Mouse (Mus musculus) kidney, embryonic 16.5 days (tissue): ENCODE results near the gene Fbxl13. TPM values are rescaled to one million over a fixed set of nuclear protein-coding genes. Genes with fewer than 3 reads are reported as not detected.
"Not testable (repeated sequence)": the region's sequence is repeated elsewhere in the genome, so short reads cannot be mapped to it uniquely, and the experiment has no call there.

Experiments used
- ATAC-seq: fragments of 200-750 bp; cut with Nextera tagmentation; 2 replicates; pipeline ENCODE4 v1.8.0; 2017; ENCODE audit warnings: moderate TSS enrichment; ENCODE audit not compliant: low FRiP score, low TSS enrichment
- H3K27ac ChIP-seq: fragments of 300-500 bp; sonication (generic); 2 replicates; pipeline ENCODE4 v1.5.1; 2014; ENCODE audit warnings: low read length
- H3K27me3 ChIP-seq: fragments of 300-500 bp; sonication (generic); 2 replicates; pipeline ENCODE4 v1.6.1; 2014; ENCODE audit warnings: low read length, control low read depth, mixed read lengths; ENCODE audit not compliant: insufficient read depth
- H3K36me3 ChIP-seq: fragments of 300-500 bp; sonication (generic); 2 replicates; pipeline ENCODE4 v1.6.1; 2014; ENCODE audit warnings: low read length, control low read depth, mixed read lengths; ENCODE audit not compliant: insufficient read depth
- H3K4me1 ChIP-seq: fragments of 300-500 bp; sonication (generic); 2 replicates; pipeline ENCODE4 v1.6.1; 2014; ENCODE audit warnings: low read length, control low read depth, mixed read lengths; ENCODE audit not compliant: insufficient read depth
- H3K4me2 ChIP-seq: fragments of 300-500 bp; sonication (generic); replicated peaks from 2 replicates; pipeline ENCODE4 v1.6.1; 2014; ENCODE audit warnings: low read depth, low read length
- H3K4me3 ChIP-seq: fragments of 300-500 bp; sonication (generic); 2 replicates; pipeline ENCODE4 v1.5.1; 2014; ENCODE audit warnings: mild to moderate bottlenecking, low read length
- H3K9ac ChIP-seq: fragments of 300-500 bp; sonication (generic); replicated peaks from 2 replicates; pipeline ENCODE4 v1.6.1; 2014; ENCODE audit warnings: low read length
- H3K9me3 ChIP-seq: fragments of 300-500 bp; sonication (generic); 2 replicates; pipeline ENCODE4 v1.6.1; 2016; ENCODE audit warnings: low read length, control low read depth
- WGBS: fragments of 180-500 bp; shearing (Covaris S2); extraction: QIAGEN DNeasy Blood & Tissue Kit; methylation state at CpG from one replicate; pipeline ENCODE4 v1.1.7; 2014; 5-methylcytosine and 5-hydroxymethylcytosine counted together
- polyA plus RNA-seq: library from polyadenylated mRNA; unstranded; fragments of >200 nt; fragmentation: Nextera tagmentation; extraction: Ambion mirVana; gene quantifications from 2 replicates; pipeline ENCODE4 v1.2.1, GENCODE M21; 2015

Fbxl13 gene
- polyA plus RNA-seq, 1 experiment from 2014 or later = 0.24 TPM

DNA sequence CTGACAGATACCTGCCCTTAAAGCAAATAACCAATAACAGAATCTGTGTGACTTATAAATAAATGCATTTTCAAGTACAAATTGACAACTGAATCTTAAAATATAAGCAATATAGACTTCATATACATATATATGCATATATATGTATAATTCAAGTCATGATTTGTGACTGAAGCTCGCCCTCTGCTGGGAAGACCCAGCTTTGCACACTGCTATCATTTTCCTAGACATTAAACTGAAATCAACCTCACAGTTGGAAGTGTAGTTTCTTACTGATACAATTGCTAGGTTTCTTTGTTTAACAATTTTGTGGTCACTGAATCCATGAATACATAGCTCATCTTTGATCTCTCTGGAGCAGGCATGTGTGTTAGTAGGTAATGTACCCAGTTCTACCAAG is 4.5 kb downstream of the Fbxl13 start:
- WGBS = 2% methylated on average over 1 of the region's 1 CpGs
- H3K9me3 ChIP-seq = no peaks in the 10 kb centered on the region
- no peak overlapping the region for H3K4me3 ChIP-seq
- ATAC-seq = no peak
- H3K4me2 ChIP-seq = no peak overlapping the region
- no peaks in the 10 kb centered on the region for H3K36me3 ChIP-seq
- no peak overlapping the region for H3K27ac ChIP-seq
- H3K4me1 ChIP-seq = peaks cover 6% of the 10 kb centered on the region; the same call in 1 of the 2 replicates
- H3K27me3 ChIP-seq = peaks cover 7% of the 10 kb centered on the region; the same call in 1 of the 2 replicates
- H3K9ac ChIP-seq = no peak overlapping the region

DNA sequence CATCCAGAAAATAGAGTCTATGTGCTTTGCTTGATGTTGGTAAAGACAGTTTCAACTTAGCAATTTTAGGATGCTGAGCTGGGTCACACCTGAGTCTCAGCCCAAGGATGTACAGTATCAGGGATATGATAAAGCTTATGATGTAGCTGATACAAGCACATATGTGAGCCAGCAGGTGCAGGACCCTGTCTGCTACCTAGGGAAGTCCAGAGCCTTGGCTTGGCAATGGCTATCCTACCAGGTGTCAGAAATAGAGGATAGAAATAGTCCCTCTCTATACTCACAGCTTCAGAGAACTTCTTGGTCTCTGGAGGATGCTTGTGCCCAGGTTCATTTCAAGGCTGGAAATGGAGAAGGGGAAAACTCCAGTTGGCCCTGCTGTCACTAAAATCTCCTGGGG is 19.5 kb downstream of the Fbxl13 start:
- Histone ChIP-seq H3K27me3 (no peaks in the 10 kb centered on the region), H3K9me3 (no peaks in the 10 kb centered on the region), H3K9ac (no peak overlapping the region), H3K4me2 (no peak overlapping the region), H3K4me1 (no peaks in the 10 kb centered on the region), H3K27ac (no peak overlapping the region), H3K36me3 (no peaks in the 10 kb centered on the region), H3K4me3 (no peak overlapping the region)
- ATAC-seq = no peak

DNA sequence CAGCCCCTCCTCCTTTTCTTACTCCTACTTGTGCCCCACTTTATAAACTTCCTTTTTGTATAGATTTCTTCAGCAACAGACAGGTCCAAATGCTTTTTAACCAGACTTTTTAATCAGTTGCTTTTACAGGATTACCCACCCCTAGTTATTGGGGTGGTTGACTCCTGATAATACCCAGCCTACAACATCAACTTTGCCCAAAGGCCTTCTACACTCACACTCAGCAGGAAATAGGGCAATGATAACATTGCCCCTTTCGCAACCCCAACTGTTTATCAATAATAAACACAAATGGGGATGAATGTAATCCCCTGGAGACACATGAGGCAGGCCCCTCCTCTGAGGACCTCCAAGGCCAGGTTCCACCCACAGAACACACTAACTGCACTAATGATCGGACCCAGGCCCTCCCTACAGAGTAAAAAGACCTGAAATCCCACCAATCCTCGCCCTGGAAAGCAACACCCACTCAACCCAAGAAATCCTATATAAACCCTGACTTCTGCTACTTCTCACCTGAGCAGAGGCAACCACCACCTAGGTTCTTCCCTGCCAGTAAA is 28.9 kb downstream of the Fbxl13 start:
- H3K27ac ChIP-seq = no peak overlapping the region
- H3K4me2 ChIP-seq = no peak overlapping the region
- no peaks in the 10 kb centered on the region for H3K27me3 ChIP-seq
- no peak overlapping the region for H3K4me3 ChIP-seq
- no peaks in the 10 kb centered on the region for H3K4me1 ChIP-seq
- ATAC-seq = no peak
- H3K9ac ChIP-seq = no peak overlapping the region
- no peaks in the 10 kb centered on the region for H3K9me3 ChIP-seq
- 82% methylated on average over 3 of the region's 3 CpGs for WGBS
- H3K36me3 ChIP-seq = no peaks in the 10 kb centered on the region

DNA sequence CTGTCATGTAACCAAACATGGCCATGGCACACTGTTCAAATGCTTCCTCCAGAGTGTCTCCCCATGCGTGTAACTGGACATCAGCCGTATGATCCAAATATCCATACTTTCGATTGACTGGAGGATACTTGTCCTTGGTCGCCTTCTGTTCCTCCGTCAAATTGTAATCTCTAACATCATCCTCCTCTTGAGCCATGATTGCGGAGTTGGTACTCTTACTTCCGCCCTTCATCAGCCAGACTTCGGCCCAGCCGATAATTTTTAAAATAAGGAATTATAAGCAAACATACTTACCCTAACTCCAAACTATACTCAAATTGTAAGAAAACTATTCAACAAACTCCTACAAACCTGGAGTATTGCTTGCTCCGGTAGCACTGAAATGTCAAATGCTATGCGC is 31.1 kb downstream of the Fbxl13 start:
- not testable (repeated sequence) for H3K9me3 ChIP-seq, H3K9ac ChIP-seq, H3K27ac ChIP-seq, H3K4me2 ChIP-seq, H3K4me1 ChIP-seq, H3K27me3 ChIP-seq, ATAC-seq, H3K4me3 ChIP-seq, H3K36me3 ChIP-seq
- 97% methylated on average over 11 of the region's 11 CpGs for WGBS

DNA sequence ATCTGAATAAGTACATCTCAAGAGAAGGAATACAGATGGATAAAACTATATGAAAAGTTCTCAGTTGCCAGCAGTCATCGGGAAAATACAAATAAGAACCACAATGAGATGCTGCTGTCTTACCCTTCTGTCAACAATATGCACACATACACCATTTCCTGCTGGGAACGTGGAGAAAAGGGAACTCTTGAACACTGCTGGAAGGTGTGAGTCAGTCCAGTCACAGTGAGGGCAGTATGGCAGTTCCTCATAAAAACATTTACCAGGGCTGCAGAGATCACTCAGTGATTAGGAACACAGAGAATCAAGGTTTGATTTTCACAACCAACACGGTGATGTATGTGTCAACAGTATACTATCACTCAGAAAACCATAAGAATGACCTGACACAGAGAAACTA is 34.4 kb downstream of the Fbxl13 start:
- Histone ChIP-seq H3K4me2 (no peak overlapping the region), H3K36me3 (no peaks in the 10 kb centered on the region), H3K27ac (no peak overlapping the region), H3K9me3 (no peaks in the 10 kb centered on the region), H3K9ac (no peak overlapping the region), H3K27me3 (no peaks in the 10 kb centered on the region), H3K4me1 (peaks cover 6% of the 10 kb centered on the region), H3K4me3 (no peak overlapping the region)
- ATAC-seq = no peak
- 64% methylated on average over 3 of the region's 3 CpGs for WGBS

DNA sequence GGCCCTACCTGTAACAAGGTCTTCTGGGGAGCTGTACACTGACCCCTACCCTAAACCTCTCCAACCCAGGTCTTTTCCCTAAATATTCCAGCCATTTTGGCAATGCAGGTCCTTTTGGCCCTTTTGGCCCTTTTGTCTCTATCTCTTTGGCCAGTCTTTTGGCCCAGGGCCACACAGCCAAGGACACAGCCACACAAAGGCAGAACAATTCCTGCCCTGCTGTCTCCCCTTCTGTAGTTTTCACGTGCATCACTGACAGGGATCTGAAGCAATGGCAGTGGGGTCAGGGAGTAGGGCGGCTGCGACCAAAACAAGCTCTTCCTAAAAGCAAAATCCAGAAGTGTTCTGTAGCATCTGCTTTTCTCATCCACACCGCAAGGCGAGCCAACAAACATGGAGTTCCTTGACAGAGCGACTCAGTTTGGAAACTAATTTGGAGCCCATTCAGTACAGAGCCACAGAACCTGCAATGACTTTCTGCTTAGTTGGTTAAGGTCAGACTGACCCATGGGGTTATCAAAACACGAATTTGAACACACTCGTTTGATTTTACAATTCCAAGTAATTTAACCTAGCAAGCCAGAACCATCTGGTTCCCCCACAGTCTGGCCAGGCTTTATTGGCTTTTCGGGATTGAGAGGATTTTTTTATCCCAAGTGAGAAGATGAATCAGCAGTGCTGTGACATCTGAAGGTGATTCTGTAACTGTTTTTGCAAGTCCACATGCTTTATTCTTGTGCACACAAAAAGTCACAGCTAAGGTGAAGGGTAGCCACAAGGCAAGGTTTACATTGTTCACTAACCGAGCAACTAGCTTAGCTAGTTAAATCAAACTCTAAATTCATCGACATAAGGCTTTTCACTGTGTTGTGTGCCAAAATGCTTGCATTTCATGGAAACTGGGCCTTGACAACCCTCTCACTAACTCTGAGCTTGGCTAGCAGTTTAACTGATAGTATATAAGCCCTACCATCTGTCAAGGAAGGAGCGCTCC is 36.8 kb downstream of the Fbxl13 start:
- H3K27me3 ChIP-seq = no peaks in the 10 kb centered on the region
- H3K4me3 ChIP-seq = no peak overlapping the region
- WGBS = 32% methylated on average over 12 of the region's 12 CpGs
- ATAC-seq = peak; percentile 27; the same call in 1 of the 2 replicates
- H3K4me1 ChIP-seq = peaks cover 6% of the 10 kb centered on the region
- no peak overlapping the region for H3K9ac ChIP-seq
- no peak overlapping the region for H3K27ac ChIP-seq
- H3K4me2 ChIP-seq = no peak overlapping the region
- H3K36me3 ChIP-seq = no peaks in the 10 kb centered on the region
- no peaks in the 10 kb centered on the region for H3K9me3 ChIP-seq

DNA sequence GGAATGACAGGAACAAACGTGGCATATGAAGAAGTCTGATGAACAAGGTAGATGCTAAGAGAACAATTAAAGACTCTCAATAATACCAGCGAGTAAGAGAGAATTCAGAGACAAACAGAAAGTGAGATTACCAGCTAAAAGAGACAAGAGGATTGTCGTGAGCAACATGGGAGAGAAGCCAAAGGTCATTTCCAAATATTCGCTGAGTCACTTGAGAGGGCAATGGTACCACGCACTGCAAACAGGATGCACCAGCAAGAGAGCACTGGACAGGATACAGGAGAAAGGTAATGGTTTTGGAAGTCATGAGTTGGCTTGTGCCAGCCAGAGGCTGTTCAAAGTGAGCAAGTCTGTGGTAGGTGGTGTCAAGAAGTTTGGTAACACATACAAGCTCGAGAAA is 39.5 kb downstream of the Fbxl13 start:
- H3K9ac ChIP-seq = no peak overlapping the region
- H3K27me3 ChIP-seq = no peaks in the 10 kb centered on the region
- H3K4me1 ChIP-seq = peaks cover 6% of the 10 kb centered on the region
- no peak overlapping the region for H3K27ac ChIP-seq
- H3K4me3 ChIP-seq = no peak overlapping the region
- no peaks in the 10 kb centered on the region for H3K9me3 ChIP-seq
- H3K36me3 ChIP-seq = no peaks in the 10 kb centered on the region
- no peak for ATAC-seq
- 71% methylated on average over 6 of the region's 6 CpGs for WGBS
- no peak overlapping the region for H3K4me2 ChIP-seq

DNA sequence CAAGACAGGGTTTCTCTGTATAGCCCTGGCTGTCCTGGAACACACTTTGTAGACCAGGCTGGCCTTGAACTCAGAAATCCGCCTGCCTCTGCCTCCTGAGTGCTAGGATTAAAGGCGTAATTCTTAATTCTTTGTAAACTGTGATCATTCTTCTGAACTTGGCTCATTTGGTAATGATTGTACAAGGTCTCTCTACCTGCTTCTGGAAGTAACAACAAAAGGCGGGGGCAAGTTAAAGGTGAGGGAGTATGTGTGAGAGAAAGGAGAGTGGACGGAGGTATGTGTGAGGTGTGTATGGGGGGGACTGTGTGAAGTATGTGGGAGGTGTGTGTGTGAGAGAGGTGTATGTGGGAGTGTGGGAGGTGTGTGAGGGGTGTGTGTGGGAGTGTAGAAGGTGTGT is 45.5 kb downstream of the Fbxl13 start:
- H3K4me3 ChIP-seq = no peak overlapping the region
- H3K9me3 ChIP-seq = no peaks in the 10 kb centered on the region
- H3K4me2 ChIP-seq = no peak overlapping the region
- no peaks in the 10 kb centered on the region for H3K4me1 ChIP-seq
- H3K9ac ChIP-seq = no peak overlapping the region
- no peaks in the 10 kb centered on the region for H3K27me3 ChIP-seq
- H3K27ac ChIP-seq = no peak overlapping the region
- WGBS = 87% methylated on average over 4 of the region's 4 CpGs
- ATAC-seq = peak; percentile 42; the same call in 1 of the 2 replicates
- no peaks in the 10 kb centered on the region for H3K36me3 ChIP-seq

DNA sequence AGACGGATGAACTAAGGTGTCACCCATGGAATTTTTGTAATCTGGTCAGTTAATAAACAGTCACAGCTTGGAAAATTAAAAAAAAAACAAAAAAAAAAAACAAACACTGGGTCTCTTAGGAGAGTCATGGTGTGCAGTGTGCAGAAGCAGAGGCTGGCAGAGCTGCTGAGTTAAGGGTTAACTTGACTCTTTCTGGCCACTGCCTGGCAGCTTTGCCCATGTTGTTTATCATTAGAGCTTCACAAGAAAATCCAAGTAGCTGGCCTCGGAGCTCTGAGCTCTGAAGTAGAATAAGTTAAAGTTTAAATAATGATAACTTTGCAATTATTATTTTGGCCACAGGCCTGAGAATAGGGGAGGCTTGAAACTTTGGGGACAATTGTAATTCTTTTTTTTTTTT is 45.9 kb downstream of the Fbxl13 start:
- H3K4me1 ChIP-seq, H3K36me3 ChIP-seq, H3K4me3 ChIP-seq, H3K9me3 ChIP-seq, H3K4me2 ChIP-seq, H3K9ac ChIP-seq, H3K27ac ChIP-seq, ATAC-seq, H3K27me3 ChIP-seq: not testable (repeated sequence)
- 65% methylated on average over 2 of the region's 2 CpGs for WGBS

DNA sequence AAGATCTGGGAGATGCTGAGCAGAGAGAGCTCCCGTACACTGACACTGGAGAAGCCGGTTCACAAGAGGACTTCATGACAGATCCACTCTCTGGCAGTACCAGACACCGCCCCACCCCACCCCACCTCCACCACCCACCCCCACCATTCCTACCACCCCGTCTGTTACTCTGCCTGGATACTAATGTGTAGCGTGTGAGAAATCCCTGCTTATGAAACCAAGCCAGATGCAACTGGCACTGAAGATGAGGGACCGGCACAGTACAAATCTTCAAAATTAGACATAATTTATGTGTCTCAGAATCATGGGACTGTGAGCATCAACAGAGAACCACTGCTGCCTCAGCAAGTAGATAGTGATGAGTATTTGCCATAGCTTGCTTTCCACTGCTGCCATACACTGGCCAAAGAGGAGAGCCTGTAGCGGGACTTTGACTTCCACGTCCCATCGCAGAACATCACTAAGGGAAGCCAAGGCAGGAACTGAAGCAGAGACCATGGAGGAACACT is 52.2 kb downstream of the Fbxl13 start:
- WGBS = 91% methylated on average over 9 of the region's 9 CpGs
- no peak for ATAC-seq
- H3K4me1 ChIP-seq = no peaks in the 10 kb centered on the region

More for the DNA sequence above, 52.2 kb downstream of the Fbxl13 start:
- Histone ChIP-seq H3K27me3 (no peaks in the 10 kb centered on the region), H3K36me3 (no peaks in the 10 kb centered on the region), H3K27ac (no peak overlapping the region), H3K4me2 (no peak overlapping the region), H3K9me3 (no peaks in the 10 kb centered on the region), H3K9ac (no peak overlapping the region), H3K4me3 (no peak overlapping the region)
